Mouse (Mus musculus) kidney, adult 2 months (tissue): ENCODE data around the gene Ppip5k1.

Experiments
- CTCF ChIP-seq: fragments of 200-500 bp; conservative IDR thresholded peaks from 2 replicates; pipeline ENCODE4 v1.5.1; 2011; ENCODE audit warnings: low read depth, mild to moderate bottlenecking, control low read depth, low read length, moderate library complexity, mixed read lengths; ENCODE audit not compliant: insufficient read depth, insufficient read length
- POLR2A ChIP-seq: fragments of 200-500 bp; IDR thresholded peaks from one replicate; pipeline ENCODE4 v1.6.1; 2011; ENCODE audit warnings: low read depth, low read length, control low read depth

DNA sequence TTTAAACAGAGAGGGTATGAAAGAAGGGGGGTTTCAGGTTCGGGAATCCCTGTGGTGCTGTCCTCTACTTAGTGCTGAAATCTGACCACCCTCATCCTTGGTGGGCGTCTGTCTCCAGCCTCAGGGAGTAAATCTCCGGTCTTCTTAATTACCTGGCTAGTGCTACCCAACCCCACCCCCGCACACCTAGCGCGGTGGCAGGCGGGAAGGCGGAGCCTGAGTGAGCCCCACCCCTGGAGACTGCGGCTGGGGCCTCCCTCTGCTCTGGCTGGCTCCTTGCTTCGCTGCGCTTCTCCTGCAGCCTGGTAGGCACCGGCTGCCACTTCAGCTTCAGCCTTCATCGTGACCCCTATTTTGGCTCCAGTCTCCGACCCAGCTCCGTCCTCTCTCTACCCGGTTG lies 3.2 kb upstream of the Ppip5k1 start:
- no peak for TF ChIP-seq CTCF
- TF ChIP-seq POLR2A, result no peak
